Mouse (Mus musculus): ENCODE data around the gene Pde4b. TPM values are rescaled to one million over a fixed set of nuclear protein-coding genes. Genes with fewer than 3 reads are reported as not detected.

The Pde4b gene
- polyA plus RNA-seq, 1 experiment = 11.5 TPM

DNA sequence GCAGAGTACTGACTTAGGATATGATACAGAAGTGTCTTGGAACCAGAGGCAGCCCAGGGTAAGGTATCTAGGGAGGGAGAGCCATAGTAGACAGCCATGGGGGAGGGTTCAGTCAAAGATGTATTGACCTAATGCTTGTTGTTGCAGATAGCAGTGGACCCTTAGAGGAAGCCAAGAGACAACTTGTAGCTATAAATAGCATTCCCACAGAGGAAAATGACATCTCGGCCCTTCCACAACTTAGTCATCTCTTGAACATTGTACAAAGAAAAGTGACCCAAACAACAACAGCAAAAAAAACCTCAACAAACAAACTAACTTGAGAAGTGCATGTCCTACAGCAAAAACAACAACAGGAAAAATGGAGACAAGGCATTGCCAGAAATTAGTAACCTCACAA is 143.6 kb downstream of the Pde4b start:
- Histone ChIP-seq H3K4me3 (ENCODE audit: insufficient read depth, low read depth, low read length) (no peak overlapping the region), H3K27me3 (replicated peaks; ENCODE audit: control insufficient read depth, insufficient read depth, low read length) (no peaks in the 10 kb centered on the region), H3K4me1 (ENCODE audit: control insufficient read depth, insufficient read depth, low read length) (no peaks in the 10 kb centered on the region), H3K36me3 (ENCODE audit: control insufficient read depth, insufficient read depth, low read length) (no peaks in the 10 kb centered on the region), H3K27ac (ENCODE audit: insufficient read depth, low read depth, low read length) (no peak overlapping the region)
- 76% methylated on average over 1 of the region's 1 CpGs for WGBS
- TF ChIP-seq CTCF (conservative IDR thresholded peaks at IDR 0.05; ENCODE audit: insufficient read depth, insufficient read length, low read depth, low read length) (no peak), POLR2A (IDR thresholded peaks at IDR 0.05; ENCODE audit: low read depth, low read length) (no peak)
- DNase-seq = no peak

DNA sequence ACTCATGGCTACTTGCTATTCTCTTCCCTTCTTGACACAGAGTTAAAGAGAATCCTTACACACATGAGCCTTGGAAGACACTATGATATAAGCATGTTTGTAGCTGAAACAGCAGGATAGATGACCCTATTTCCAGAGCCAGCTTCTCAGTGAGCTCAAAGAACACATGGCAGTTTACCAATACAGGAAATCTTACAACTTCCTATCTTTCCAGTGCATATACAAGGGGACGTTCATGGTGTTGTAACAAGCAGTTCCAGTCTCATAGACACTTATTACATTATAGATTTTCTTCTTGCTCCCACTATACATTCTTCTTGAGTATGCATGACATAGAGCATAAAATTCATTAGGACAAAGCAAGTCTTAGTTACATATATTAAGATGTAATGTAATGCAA is 146.3 kb downstream of the Pde4b start:
- no peaks in the 10 kb centered on the region for H3K36me3 ChIP-seq (ENCODE audit: control insufficient read depth, insufficient read depth, low read length)
- TF ChIP-seq POLR2A (IDR thresholded peaks at IDR 0.05; ENCODE audit: low read depth, low read length) = no peak
- TF ChIP-seq CTCF (conservative IDR thresholded peaks at IDR 0.05; ENCODE audit: insufficient read depth, insufficient read length, low read depth, low read length) = no peak

DNA sequence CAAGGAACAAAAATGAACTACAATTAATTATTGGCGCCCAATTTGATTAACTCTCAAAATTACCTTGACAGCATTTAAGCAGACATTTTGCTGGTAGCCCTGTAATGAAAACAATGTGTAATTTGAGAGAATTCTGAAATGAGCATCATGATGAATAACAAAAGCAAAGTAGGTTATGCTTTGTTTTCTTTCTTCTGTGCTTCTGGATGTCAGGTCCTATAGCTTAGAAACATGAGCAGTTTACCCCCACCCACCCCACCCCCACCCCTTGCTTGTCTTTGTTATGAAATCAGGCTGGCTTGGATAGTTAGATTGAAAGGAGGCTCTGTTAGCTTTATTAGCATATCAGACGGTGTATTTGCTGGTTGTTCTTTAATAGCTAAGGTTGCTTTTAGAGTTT is 147.8 kb downstream of the Pde4b start:
- DNase-seq = no peak
- TF ChIP-seq POLR2A (IDR thresholded peaks at IDR 0.05; ENCODE audit: low read depth, low read length) (no peak), CTCF (conservative IDR thresholded peaks at IDR 0.05; ENCODE audit: insufficient read depth, insufficient read length, low read depth, low read length) (no peak)
- Histone ChIP-seq H3K27me3 (replicated peaks; ENCODE audit: control insufficient read depth, insufficient read depth, low read length) (no peaks in the 10 kb centered on the region), H3K4me1 (ENCODE audit: control insufficient read depth, insufficient read depth, low read length) (no peaks in the 10 kb centered on the region), H3K27ac (ENCODE audit: insufficient read depth, low read depth, low read length) (no peak overlapping the region), H3K36me3 (ENCODE audit: control insufficient read depth, insufficient read depth, low read length) (no peaks in the 10 kb centered on the region), H3K4me3 (ENCODE audit: insufficient read depth, low read depth, low read length) (no peak overlapping the region)
- WGBS = 62% methylated on average over 2 of the region's 2 CpGs

More for the DNA sequence above, 146.3 kb downstream of the Pde4b start:
- Histone ChIP-seq H3K27me3 (replicated peaks; ENCODE audit: control insufficient read depth, insufficient read depth, low read length) (no peaks in the 10 kb centered on the region), H3K27ac (ENCODE audit: insufficient read depth, low read depth, low read length) (no peak overlapping the region), H3K4me3 (ENCODE audit: insufficient read depth, low read depth, low read length) (no peak overlapping the region), H3K4me1 (ENCODE audit: control insufficient read depth, insufficient read depth, low read length) (no peaks in the 10 kb centered on the region)
- 68% methylated on average over 1 of the region's 1 CpGs for WGBS
- no peak for DNase-seq

DNA sequence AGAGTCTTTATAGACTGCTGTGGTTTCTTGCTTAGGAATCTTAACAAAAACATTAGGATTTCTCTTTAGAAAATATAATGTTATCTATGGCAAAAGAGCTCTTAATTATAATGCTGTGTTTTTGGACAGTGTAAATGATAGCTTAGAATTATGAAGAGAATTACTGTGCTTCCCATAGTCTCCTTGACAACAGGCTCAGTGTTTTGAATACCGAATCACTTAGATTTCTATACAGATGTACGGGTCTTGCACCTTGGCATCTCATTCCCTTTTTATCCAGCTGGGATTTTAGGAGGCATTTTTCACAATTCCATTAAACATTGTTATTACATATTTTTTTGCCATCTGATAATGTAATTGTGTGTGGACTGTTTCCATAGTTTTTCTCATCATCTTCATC is 151.8 kb downstream of the Pde4b start:
- no peak for DNase-seq
- no peak overlapping the region for H3K4me3 ChIP-seq (ENCODE audit: insufficient read depth, low read depth, low read length)
- H3K27ac ChIP-seq (ENCODE audit: insufficient read depth, low read depth, low read length) = no peak overlapping the region
- 77% methylated on average over 2 of the region's 2 CpGs for WGBS
- no peaks in the 10 kb centered on the region for H3K27me3 ChIP-seq (replicated peaks; ENCODE audit: control insufficient read depth, insufficient read depth, low read length)
- H3K4me1 ChIP-seq (ENCODE audit: control insufficient read depth, insufficient read depth, low read length) = no peaks in the 10 kb centered on the region
- H3K36me3 ChIP-seq (ENCODE audit: control insufficient read depth, insufficient read depth, low read length) = no peaks in the 10 kb centered on the region
- TF ChIP-seq CTCF (conservative IDR thresholded peaks at IDR 0.05; ENCODE audit: insufficient read depth, insufficient read length, low read depth, low read length) = no peak
- no peak for TF ChIP-seq POLR2A (IDR thresholded peaks at IDR 0.05; ENCODE audit: low read depth, low read length)

DNA sequence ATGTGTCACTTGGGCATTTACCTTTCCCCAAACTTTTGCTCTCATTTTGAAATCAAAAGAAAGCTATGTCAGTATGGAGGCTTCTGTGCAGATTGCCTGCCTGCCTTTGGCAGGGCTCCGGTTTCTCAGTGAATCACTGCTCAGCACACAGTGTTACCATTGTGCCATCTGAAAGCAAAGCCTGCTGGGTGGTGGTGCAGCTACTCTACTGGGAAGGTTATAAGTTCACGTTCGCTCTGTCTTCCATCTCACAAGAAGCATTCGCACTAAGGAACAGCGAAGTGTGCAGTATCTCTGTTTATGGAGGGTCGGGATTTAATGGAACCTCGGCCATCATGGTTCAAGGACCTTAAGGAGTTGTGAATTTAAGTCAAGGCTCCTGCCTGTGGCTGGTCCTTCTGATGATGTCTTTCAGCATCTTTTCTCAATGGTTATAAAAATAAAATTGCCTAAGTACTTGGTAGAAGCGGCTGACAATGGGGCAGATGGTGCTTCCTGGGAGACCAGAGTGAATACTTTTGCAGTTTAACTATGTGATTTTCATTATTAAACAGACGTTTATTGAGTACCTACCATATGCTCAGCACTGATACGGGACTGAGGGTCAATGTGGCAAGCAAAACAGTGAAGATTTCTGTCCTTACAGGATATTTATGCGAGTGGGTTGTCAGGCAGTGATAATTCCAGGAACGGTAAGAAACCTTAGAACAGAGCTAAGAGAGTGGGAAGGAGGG is 152.5 kb downstream of the Pde4b start:
- TF ChIP-seq CTCF (conservative IDR thresholded peaks at IDR 0.05; ENCODE audit: insufficient read depth, insufficient read length, low read depth, low read length) (no peak), POLR2A (IDR thresholded peaks at IDR 0.05; ENCODE audit: low read depth, low read length) (no peak)
- H3K4me1 ChIP-seq (ENCODE audit: control insufficient read depth, insufficient read depth, low read length) = no peaks in the 10 kb centered on the region
- 71% methylated on average over 12 of the region's 12 CpGs for WGBS
- DNase-seq = no peak
- H3K4me3 ChIP-seq (ENCODE audit: insufficient read depth, low read depth, low read length) = no peak overlapping the region
- no peaks in the 10 kb centered on the region for H3K36me3 ChIP-seq (ENCODE audit: control insufficient read depth, insufficient read depth, low read length)
- H3K27ac ChIP-seq (ENCODE audit: insufficient read depth, low read depth, low read length) = no peak overlapping the region
- no peaks in the 10 kb centered on the region for H3K27me3 ChIP-seq (replicated peaks; ENCODE audit: control insufficient read depth, insufficient read depth, low read length)

DNA sequence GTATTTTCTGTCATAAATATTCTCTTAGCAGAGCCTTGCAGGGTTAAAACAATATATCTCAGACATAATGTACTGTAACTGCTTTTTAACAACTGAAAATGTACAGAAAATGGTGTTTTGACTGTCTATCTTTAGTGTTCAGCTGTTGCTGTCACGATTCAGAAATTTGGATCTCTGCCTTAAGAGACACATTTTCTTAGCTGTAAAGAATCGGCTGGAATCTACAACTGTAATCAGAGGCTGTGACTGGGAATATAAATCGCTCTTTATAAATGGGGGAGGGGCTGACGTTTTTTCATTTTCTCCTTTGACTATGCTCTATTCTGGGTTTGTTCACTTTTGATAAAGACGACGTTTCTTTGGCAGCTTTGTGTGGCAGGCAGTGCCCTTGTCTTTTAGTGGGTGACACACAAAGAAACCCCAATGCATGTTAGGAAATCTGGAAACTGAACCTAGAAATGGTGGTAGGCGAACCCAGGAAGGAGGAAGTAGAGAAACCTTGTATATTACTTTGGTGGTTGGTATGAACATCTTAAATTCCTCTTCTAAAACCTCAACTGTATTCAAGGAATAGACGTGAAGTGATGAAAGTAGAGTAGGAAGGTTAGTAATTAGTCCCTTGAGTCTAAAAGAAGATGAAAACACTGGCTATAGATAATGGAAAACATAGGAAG is 153.5 kb downstream of the Pde4b start:
- no peaks in the 10 kb centered on the region for H3K36me3 ChIP-seq (ENCODE audit: control insufficient read depth, insufficient read depth, low read length)
- no peaks in the 10 kb centered on the region for H3K27me3 ChIP-seq (replicated peaks; ENCODE audit: control insufficient read depth, insufficient read depth, low read length)
- WGBS = 65% methylated on average over 8 of the region's 8 CpGs
- no peak for TF ChIP-seq POLR2A (IDR thresholded peaks at IDR 0.05; ENCODE audit: low read depth, low read length)
- no peak for DNase-seq
- H3K27ac ChIP-seq (ENCODE audit: insufficient read depth, low read depth, low read length) = no peak overlapping the region
- H3K4me1 ChIP-seq (ENCODE audit: control insufficient read depth, insufficient read depth, low read length) = no peaks in the 10 kb centered on the region
- no peak overlapping the region for H3K4me3 ChIP-seq (ENCODE audit: insufficient read depth, low read depth, low read length)

DNA sequence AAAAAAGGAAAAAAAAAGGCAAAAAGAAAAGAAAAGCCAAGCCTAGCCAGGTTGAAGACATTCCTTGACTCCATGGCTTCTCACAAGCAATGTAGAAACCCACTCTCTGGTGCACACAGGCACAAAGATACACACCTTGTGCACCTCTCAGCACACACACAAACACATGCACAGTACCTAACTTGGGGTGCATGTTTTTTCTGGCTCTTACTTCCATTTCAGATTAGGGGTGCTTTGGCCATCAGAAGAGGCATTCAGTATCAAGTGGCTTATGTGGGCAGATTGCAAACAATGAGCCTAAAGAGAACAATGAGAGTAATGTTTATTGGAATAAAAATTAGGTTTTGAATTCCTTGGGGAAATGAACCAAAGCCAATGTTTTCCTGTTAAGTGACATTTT is 166.7 kb downstream of the Pde4b start:
- H3K27me3 ChIP-seq (replicated peaks; ENCODE audit: control insufficient read depth, insufficient read depth, low read length) = no peaks in the 10 kb centered on the region
- no peak for TF ChIP-seq CTCF (conservative IDR thresholded peaks at IDR 0.05; ENCODE audit: insufficient read depth, insufficient read length, low read depth, low read length)
- no peak for TF ChIP-seq POLR2A (IDR thresholded peaks at IDR 0.05; ENCODE audit: low read depth, low read length)
- no peaks in the 10 kb centered on the region for H3K4me1 ChIP-seq (ENCODE audit: control insufficient read depth, insufficient read depth, low read length)
- DNase-seq = no peak
- no peak overlapping the region for H3K4me3 ChIP-seq (ENCODE audit: insufficient read depth, low read depth, low read length)
- no peak overlapping the region for H3K27ac ChIP-seq (ENCODE audit: insufficient read depth, low read depth, low read length)
- H3K36me3 ChIP-seq (ENCODE audit: control insufficient read depth, insufficient read depth, low read length) = no peaks in the 10 kb centered on the region

Measured in kidney, adult 2 months (tissue).